Mouse (Mus musculus): ENCODE data around the gene Areg.

The Areg gene

DNA sequence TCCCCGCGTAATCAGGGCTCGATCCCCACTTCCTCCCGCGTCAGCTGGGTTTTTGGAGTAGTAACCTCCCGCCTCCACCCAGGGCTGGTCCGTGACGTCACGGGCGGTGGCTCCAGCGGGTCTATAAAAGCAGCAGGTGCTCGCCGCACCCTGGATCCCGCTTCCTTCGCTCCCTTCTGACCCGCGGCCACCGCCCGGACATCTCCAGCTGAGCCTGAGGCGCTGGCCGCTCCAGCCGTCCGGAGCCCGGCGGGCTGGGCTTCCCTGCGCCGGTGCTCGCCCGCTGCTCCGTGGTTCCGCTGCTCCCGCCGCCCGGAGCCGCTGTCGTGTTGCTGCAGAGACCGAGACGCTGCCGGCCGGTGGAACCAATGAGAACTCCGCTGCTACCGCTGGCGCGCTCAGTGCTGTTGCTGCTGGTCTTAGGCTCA lies at the start of gene Areg:
TSS of gene Areg (plus strand) at position 154 of the 428 bp plus-strand sequence.
- peak; percentile 50 for DNase-seq

GRCm38 (mm10) chr5:91090301-91090700 lies 49.1 kb upstream of the Areg start:
- no peak for DNase-seq

DNA sequence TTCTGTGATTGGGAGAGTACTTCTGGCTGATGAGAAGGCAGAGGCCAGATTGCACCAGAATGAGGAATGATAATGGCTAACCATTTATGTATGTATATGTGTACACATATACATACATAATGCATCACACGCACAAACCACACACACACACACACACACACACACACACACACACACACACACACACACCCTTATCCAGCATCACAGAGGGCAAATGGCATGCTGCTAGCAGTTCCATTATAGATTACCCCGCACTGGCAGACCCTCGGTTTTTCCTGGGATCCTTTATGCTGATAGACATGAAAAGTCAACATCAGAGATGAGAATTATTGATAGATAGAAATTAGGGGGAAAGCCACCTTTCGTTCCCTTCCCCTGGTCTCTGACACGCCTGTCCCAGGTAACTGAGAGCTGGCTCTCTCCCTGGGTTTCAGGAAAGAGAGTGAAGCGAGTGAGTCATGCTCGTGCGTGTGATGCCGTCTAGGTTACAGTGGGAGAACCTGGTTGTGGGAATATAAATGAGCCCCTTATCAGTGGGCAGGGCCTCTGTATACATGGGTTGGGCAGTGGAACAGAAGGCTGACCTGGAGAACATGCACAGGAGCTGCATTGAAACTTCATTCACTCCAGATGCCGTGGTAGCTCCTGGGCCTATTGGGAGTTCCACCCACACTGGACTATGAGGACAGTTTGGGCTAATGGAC lies 41.3 kb upstream of the Areg start:
- DNase-seq, result no peak

GRCm38 (mm10) chr5:91101742-91102141 lies 37.7 kb upstream of the Areg start:
- DNase-seq, result no peak

GRCm38 (mm10) chr5:91103943-91104665 lies 35.3 kb upstream of the Areg start:
- no peak for DNase-seq

DNA sequence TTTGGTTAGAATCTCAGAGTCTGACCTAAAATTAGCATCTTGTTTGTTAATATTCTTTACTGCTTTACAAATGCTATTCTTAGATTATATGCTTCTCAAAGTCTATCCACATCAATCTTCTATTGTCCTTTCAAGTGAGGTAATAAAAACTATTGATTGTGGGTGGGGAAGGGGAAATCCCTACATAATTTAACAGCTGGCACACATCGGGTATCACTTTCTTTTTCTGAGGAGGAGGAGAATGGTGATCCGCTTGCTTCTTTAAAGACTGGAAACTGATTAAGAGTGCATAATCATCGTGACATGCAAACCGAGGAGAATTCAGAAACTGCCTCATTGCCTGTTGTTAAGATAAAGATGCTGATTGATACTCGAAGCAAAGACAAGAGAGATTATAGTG lies 33.2 kb upstream of the Areg start:
- DNase-seq, result no peak

DNA sequence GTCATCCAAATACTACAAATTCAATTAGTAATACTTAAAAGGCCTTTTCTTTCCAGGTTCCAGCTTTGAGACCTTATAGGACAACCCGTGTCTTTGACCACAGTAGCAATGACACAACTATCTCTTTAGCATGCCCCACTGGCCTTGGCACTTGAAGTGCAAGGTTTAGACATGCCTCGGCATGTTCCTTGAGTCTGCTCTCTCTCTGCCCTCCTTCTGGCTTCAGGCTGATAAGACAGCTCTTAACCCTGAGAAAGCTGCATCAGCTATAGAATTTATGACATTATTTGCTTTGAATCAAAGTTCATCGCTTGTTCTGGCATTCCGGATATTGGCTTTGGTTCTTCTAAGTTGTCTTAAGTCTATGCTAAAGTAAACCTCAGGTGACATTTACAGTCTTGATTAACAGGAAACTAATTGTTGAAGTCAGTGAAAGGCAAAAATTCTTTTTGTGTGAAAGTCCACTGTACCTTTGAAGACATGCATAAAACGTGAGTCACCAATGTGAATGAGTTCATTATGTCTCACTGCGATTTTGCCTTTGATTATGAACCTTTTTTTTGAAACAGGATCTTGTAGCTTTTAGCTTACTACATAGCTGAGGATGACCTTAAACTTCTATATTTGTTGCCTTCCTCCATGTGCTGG lies 29.3 kb upstream of the Areg start:
- DNase-seq, result no peak

GRCm38 (mm10) chr5:91111019-91111418 lies 28.4 kb upstream of the Areg start:
- no peak for DNase-seq

GRCm38 (mm10) chr5:91113967-91114366 lies 25.4 kb upstream of the Areg start:
- DNase-seq, result no peak

DNA sequence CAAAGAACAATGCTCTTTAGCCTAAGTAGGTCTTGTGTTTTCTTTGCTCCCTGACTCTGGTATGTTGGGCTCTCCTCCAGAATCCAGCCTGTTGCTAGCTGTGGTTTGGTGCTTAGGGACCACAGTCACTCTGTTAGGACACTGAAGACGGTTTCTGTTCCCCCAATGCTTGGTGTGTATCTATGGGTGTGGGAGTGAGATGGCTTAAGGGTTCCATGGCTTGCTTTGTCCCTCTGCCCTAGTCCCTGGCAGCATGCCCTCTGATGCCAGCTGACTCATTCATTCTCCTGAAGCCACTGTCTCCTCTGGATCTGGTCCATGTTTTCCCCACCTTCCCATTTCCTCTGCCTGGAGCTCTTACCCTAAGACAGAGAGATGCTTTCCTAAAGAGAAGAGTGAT lies 24.8 kb upstream of the Areg start:
- DNase-seq, result peak; percentile 6

DNA sequence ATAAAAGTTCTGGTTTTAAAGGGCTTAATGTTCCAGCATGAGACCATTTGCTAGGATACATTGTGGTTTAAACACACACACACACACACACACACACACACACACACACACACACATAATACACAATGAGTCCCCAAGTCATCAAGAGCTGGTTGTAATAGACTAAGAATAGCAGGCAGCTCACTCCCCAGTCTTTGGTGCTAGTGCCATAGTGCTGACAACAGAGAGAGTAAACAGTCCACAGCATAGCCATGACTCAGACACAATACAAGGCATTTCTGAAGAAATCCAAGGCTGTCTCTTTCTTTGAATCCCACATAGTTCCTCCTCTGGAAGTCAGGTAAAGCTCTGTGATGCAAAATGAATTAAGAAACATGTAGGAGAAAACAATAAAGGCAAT lies 20.8 kb upstream of the Areg start:
- no peak for DNase-seq

DNA sequence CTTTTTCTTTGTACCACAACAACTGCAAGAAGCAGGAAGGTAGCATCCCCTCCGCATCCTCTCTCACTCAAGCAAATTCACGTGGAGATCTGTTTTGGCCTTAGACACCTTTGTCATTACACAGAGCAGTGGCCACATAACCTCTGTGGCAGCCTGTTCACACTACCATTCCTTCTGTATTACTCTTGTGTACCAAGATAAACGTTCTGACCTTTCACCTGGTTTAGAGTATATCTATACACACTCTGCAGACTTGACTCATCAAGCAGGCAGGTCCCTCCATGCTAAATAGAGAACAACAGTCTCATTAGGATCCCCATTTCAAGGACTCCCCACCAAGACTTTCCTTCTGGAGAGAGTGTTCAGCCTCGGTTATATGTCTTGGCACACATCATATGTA lies 16.0 kb upstream of the Areg start:
- DNase-seq, result no peak

DNA sequence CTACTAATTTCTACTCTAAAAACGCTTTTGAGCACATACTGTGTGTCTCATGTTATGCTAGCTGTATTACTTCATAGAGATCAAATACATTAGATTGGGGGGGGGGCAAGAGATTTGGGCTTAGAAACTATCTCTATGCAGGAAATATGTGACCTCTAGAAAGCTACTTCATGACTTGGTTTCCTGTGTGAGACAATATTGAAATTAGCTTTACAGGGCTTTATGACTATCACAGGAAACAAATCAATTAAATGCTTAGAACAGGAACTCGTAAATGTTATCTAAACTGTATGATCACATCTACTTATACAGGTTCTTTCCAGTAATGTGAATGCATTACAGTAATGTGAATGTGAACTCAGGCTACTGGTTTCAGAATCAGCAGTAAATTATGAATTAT lies 15.3 kb upstream of the Areg start:
- no peak for DNase-seq

DNA sequence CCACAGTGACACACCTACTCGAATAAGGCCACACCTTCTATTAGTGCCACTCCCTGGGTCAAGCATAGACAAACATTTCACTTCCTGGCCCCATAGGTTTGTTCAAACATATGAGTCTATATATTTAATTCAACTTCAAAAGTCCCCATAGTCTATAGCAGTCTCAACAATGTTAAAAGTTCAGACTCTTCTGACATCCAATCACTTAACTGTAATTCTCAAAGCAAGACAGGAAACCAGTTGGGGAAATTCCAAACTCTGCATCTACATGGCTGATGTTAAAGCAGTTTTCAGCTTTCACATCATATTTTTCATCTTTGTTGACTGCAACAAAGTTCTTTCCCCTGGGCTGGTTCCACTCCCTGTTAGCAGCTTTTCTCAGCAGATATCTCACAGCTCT lies 12.8 kb upstream of the Areg start:
- DNase-seq, result no peak

GRCm38 (mm10) chr5:91134961-91135360 lies 4.4 kb upstream of the Areg start:
- DNase-seq, result no peak

DNA sequence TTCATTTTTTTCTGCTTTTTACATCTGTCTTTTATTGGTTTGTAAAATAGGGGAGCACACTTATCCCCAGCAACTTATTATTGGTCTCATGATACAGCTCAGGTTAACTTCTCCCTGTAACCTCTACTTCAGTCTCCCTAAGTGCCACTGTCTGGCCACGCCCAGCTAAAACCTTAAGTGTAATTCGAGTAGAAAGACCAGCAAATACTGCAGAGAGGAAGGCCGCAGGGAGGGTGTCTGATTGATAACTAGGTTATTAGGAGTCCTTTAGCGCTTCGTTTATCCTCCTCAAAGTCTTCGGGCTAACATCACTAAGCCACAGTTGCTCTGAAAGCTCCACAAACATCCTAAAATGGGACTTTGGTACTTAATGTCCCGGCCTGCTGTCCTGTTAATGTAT lies 429 bp upstream of the Areg start:
- no peak for DNase-seq

- no peak for DNase-seq
These were observed 1.6 kb downstream of the Areg start for GRCm38 (mm10) chr5:91140896-91141448.

DNA sequence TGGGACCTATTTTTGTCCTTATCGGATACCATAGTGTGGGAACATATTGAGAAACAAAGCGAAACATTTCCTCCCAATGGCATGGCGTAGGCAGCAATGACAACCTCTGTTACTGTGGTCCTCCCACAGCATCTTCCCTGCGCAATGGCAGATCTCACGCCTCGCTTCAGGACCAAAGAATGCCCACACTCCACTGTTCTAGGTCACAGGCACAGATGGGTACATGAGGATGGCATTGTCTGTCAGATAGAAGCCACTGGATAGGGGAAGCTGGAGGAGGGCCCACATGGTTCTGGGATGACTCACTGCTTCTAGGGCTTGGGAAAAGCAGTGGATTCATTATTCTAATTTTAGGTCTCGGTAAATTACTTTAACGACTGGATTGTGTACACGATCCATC lies 5.6 kb downstream of the Areg start:
- DNase-seq, result no peak

DNA sequence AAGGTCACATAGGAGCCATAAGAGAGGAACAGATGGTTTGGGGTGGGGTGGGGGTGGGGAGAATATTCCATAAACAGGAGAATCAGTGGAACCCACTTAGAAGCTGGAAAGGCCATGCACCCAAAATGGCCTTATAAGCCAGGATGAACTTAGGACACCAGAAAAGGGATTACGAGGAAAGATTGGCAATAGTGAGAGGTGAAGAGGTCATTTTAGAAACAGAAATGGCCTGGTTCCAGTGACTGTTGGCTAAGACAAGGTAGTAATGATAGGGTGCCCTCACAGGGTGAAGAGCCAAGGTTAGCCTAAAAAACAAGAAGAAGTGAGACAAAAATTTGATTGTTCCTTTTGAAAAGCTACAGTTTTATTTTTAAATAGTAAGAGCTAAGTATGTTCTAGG lies 7.6 kb downstream of the Areg start:
- DNase-seq, result no peak

DNA sequence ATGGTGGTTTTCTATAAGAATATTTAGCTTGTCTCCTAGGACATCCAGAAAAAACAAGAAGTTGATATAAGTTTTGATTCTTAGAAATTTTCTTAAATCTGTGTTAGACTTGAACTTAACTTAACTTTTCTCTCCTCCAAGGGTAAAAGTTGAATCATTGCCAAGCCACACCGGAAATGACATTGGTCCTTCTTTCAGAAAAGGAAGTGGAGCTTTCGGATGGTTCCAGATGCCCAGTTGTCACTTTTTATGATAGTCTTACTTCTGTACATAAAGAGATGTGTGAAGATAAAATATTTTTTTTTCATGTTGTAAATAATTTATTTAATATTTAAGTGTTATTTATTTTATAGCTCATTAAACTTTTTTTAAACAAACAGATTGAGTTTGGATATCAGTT lies 8.7 kb downstream of the Areg start:
- no peak for DNase-seq

GRCm38 (mm10) chr5:91156677-91157076 lies 17.3 kb downstream of the Areg start:
- no peak for DNase-seq

DNA sequence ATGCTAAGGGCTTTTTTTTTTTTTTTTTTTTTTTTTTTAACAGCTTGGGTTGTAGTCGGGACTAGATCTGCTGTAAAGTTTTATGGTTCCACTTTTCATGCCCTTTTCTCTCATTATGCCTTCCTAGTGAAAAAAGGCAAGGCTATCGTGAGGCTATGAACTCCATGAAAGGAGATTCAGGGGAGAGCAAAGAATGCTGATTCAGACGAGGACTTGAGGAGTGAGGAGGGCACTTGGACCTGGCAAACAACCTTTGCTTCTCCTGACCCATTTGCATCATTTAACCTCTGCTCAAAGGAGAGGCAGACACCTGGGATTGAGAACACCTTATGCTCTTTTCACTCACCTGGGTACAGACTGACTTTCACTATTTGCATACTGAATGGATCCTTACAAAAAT lies 17.8 kb downstream of the Areg start:
- no peak for DNase-seq

DNA sequence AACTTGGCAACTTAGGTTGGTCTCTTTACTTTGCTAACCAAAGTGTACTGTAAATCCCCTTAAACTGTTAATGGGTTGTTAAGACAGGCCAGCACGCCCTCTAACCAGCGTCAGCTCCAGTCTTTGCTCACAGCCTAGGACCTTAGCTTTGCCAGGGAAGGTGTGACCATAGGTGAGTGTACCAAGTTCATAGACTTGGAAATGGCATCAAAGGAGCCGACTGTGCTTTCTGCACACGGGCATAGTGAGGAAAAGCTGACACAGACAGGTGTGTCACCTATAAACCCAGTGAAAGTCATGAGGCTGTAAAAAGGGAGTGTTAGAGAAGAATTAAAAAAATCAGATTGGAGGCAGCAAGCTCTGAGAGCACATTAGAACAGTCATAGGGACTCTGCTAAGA lies 23.4 kb downstream of the Areg start:
- no peak for DNase-seq

- no peak for DNase-seq
These were observed 27.2 kb downstream of the Areg start for GRCm38 (mm10) chr5:91166601-91167000.

Measured in lung, postnatal 10 days (tissue).